Mouse (Mus musculus) intestine, postnatal 0 days (tissue): ENCODE results near the gene 1700017B05Rik. TPM values are rescaled to one million over a fixed set of nuclear protein-coding genes. Genes with fewer than 3 reads are reported as not detected.
A peak's percentile ranks its signal among the peaks of the same experiment; 100 is the strongest.
"Not testable (repeated sequence)": the region's sequence is repeated elsewhere in the genome, so short reads cannot be mapped to it uniquely, and the experiment has no call there.

Experiments used
- ATAC-seq: fragments of 200-750 bp; cut with Nextera tagmentation; 2 replicates; pipeline ENCODE4 v1.8.0; 2017; ENCODE audit warnings: mild to moderate bottlenecking, moderate TSS enrichment, moderate library complexity
- H3K27ac ChIP-seq: fragments of 300-500 bp; sonication (generic); 2 replicates; pipeline ENCODE4 v1.5.1; 2014; ENCODE audit warnings: mild to moderate bottlenecking, low read depth, low read length, moderate library complexity
- H3K27me3 ChIP-seq: fragments of 300-500 bp; sonication (generic); replicated peaks from 2 replicates; pipeline ENCODE4 v1.6.1; 2014; ENCODE audit warnings: low read length, mixed read lengths; ENCODE audit not compliant: control insufficient read depth, insufficient read depth
- H3K36me3 ChIP-seq: fragments of 300-500 bp; sonication (generic); 2 replicates; pipeline ENCODE4 v1.6.1; 2014; ENCODE audit warnings: mild to moderate bottlenecking, moderate library complexity; ENCODE audit not compliant: control insufficient read depth, insufficient read depth
- H3K4me1 ChIP-seq: fragments of 300-500 bp; sonication (generic); replicated peaks from 2 replicates; pipeline ENCODE4 v1.6.1; 2014; ENCODE audit warnings: antibody characterized with exemption, low read length, mixed read lengths; ENCODE audit not compliant: control insufficient read depth, insufficient read depth
- H3K4me2 ChIP-seq: fragments of 300-500 bp; sonication (generic); replicated peaks from 2 replicates; pipeline ENCODE4 v1.6.1; 2014; ENCODE audit warnings: low read depth, mild to moderate bottlenecking, moderate library complexity
- H3K4me3 ChIP-seq: fragments of 300-500 bp; sonication (generic); 2 replicates; pipeline ENCODE4 v1.5.1; 2014; ENCODE audit warnings: low read depth, low read length
- H3K9ac ChIP-seq: fragments of 300-500 bp; sonication (generic); 2 replicates; pipeline ENCODE4 v1.6.1; 2014; ENCODE audit warnings: mild to moderate bottlenecking, low read depth, low read length
- H3K9me3 ChIP-seq: fragments of 300-500 bp; sonication (generic); 2 replicates; pipeline ENCODE4 v1.6.1; 2016; ENCODE audit warnings: mixed run types; ENCODE audit not compliant: control insufficient read depth
- CTCF ChIP-seq: sonication (generic); IDR thresholded peaks from 2 replicates; pipeline ENCODE4 v1.5.1; 2016; ENCODE audit warnings: low read depth, mild to moderate bottlenecking, control low read depth, antibody characterized with exemption, moderate library complexity
- WGBS: fragments of 180-500 bp; shearing (Covaris S2); extraction: QIAGEN DNeasy Blood & Tissue Kit; methylation state at CpG from one replicate; pipeline ENCODE4 v1.1.7; 2014; 5-methylcytosine and 5-hydroxymethylcytosine counted together
- polyA plus RNA-seq: library from polyadenylated mRNA; unstranded; fragments of >200 nt; fragmentation: Nextera tagmentation; extraction: Ambion mirVana; gene quantifications from 2 replicates; pipeline ENCODE4 v1.2.1, GENCODE M21; 2015

The 1700017B05Rik gene
- polyA plus RNA-seq, 1 experiment from 2014 or later, result 12.8 TPM

DNA sequence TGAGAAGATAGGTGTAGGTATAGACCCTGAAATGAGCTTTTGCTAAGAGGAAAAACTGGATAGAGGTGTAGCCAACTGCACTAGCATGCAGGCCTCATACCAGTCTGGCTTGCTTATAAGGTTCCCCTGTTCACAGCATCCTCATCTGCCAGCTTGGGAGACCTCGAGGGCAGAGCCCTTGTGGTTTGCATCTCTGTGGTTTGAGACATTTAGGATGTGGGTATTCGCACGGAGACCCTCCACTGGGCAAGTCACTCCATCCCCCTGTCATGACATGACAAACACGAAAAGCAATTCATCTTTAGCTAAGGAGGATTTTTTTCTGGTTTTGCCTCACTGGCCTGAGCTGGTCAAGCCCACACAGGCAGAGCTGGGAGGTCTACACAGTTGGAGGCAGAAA lies 34.2 kb downstream of the 1700017B05Rik start:
- no peaks in the 10 kb centered on the region for H3K36me3 ChIP-seq
- H3K9me3 ChIP-seq, result no peaks in the 10 kb centered on the region
- H3K27me3 ChIP-seq, result no peaks in the 10 kb centered on the region
- no peaks in the 10 kb centered on the region for H3K4me1 ChIP-seq
- ATAC-seq, result no peak
- H3K27ac ChIP-seq, result no peak overlapping the region
- no peak for TF ChIP-seq CTCF
- 81% methylated on average over 4 of the region's 4 CpGs for WGBS
- no peak overlapping the region for H3K4me2 ChIP-seq
- H3K4me3 ChIP-seq, result no peak overlapping the region
- H3K9ac ChIP-seq, result no peak overlapping the region

DNA sequence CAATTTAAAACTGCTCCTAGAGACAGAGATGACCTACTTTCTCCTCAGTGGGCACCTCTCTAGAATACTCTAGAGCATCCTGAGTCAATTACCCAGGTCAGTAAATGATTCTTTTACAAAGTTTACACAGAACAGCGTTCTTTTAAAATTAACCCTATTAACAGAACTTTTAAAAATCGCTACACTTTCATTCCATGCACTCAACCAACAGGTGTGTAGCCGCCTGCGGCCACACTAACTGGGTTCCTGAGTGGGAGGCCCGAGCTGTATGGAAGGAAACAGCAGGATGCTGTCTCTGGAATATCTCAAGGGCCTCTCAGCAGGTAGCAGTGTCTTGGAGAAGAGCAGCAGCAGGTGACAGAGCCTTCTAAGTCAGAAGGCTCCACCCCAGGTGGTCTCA lies 35.2 kb downstream of the 1700017B05Rik start:
- H3K27me3 ChIP-seq, result no peaks in the 10 kb centered on the region
- H3K4me3 ChIP-seq, result no peak overlapping the region
- H3K4me1 ChIP-seq, result no peaks in the 10 kb centered on the region
- no peaks in the 10 kb centered on the region for H3K9me3 ChIP-seq
- H3K9ac ChIP-seq, result no peak overlapping the region
- H3K36me3 ChIP-seq, result no peaks in the 10 kb centered on the region
- H3K4me2 ChIP-seq, result no peak overlapping the region
- WGBS, result 71% methylated on average over 5 of the region's 5 CpGs
- no peak overlapping the region for H3K27ac ChIP-seq
- no peak for TF ChIP-seq CTCF
- no peak for ATAC-seq

DNA sequence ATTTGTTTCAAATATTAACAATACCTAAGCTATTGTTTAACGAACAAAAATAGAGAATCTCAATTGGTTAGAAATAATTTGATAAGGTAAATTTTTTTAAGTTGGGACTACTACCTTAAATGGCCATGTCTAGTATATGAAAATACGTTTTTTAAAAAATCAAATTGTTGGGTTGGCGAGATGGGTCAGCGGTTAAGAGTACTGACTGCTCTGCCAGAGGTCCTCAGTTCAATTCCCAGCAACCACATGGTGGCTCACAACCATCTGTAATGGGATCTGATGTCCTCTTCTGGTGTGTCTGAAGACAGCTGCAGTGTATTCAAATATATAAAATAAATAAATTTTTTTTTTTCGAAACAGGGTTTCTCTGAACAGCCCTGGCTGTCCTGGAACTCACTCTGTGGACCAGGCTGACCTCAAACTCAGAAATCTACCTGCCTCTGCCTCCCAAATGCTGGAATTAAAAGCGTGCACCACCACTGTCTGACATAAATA lies 35.7 kb downstream of the 1700017B05Rik start:
- H3K4me1 ChIP-seq, H3K36me3 ChIP-seq, H3K9me3 ChIP-seq, H3K27me3 ChIP-seq, H3K4me3 ChIP-seq, ATAC-seq, H3K27ac ChIP-seq, H3K4me2 ChIP-seq, H3K9ac ChIP-seq: not testable (repeated sequence)
- WGBS, result 90% methylated on average over 6 of the region's 6 CpGs

DNA sequence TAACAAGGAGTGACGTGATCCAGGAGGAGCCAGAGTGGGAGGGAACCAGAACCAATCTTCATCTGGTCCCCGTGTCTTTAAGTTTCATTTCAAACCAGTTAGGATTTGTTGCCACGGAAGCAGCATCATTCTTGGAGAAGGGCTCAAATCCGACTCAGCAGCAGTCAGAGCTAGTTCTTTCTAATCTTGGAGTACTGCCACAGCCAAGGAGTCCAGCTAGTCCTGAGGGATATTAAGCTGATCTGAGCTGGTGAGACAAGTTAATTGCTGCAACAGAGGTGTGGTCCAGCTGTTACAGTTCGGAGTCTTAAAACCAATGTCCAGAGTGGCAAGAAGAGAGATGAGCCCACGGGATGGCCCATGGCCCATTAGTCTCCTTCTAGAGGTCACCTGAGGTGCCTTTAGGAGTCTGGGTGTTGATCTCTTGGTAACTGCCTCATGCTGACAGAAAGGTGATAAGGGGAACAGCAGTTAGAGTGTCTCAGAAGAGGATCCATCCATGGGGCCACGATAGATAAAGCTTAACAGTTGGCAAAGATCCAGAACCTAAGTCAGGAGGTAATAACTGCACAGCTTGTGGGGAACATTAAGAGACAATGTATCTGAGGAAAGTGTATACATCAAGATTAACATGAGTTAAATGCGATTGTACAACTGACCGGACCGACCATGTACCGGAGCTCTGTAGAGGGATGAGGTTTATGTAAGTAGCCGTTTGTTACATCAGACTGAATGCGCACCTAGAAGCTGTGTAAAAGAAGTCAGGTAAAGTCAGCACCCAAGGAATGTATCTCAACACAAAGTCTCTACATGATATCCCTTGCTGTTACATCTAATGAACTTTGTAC lies 36.4 kb downstream of the 1700017B05Rik start:
- ATAC-seq, result no peak
- TF ChIP-seq CTCF, result no peak
- WGBS, result 66% methylated on average over 13 of the region's 13 CpGs
- no peaks in the 10 kb centered on the region for H3K36me3 ChIP-seq
- H3K27ac ChIP-seq, result no peak overlapping the region
- no peak overlapping the region for H3K4me2 ChIP-seq
- H3K27me3 ChIP-seq, result no peaks in the 10 kb centered on the region
- no peak overlapping the region for H3K9ac ChIP-seq
- H3K4me1 ChIP-seq, result no peaks in the 10 kb centered on the region
- H3K4me3 ChIP-seq, result no peak overlapping the region
- H3K9me3 ChIP-seq, result no peaks in the 10 kb centered on the region

DNA sequence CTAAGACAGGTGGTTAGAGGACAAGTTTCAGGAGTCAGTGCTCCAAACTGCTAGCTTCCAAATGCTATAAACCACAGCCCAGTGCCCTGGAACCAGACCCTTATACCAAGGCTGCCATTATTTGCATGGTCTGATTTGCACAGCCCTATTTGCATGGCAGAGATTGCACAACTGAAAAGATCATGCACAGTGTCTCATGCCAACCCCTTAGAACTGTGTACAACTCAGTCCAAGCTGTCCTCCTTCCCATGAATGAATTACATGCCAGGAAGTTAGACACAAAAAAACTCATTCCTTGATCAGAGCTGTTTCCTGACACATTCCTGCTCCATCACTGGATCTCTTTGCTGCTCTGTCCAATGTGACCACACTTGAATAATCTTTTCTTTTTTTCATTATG lies 39.1 kb downstream of the 1700017B05Rik start:
- no peak for TF ChIP-seq CTCF
- Histone ChIP-seq H3K36me3 (no peaks in the 10 kb centered on the region), H3K4me1 (no peaks in the 10 kb centered on the region), H3K27ac (no peak overlapping the region), H3K9ac (no peak overlapping the region), H3K9me3 (no peaks in the 10 kb centered on the region), H3K4me2 (no peak overlapping the region), H3K4me3 (no peak overlapping the region), H3K27me3 (no peaks in the 10 kb centered on the region)
- no peak for ATAC-seq

DNA sequence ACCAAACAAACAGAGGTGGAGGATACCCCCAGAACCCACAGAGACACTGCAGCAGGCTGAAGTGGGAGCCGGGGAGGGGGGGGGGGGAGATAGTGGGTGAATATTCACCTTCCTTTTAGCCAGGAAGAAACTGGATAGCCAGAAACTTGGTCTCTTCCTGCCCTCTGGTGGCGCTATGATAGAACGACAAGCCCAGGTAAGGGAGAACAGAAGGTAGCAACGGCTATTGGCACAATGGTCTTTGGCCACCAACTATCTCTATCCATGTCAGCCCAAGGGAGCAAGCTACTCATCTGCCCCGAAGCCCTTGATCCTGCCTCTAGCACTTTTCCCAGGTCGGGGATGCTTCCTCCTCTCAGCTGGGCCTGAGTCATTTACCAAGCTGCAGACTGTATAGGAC lies 42.1 kb downstream of the 1700017B05Rik start:
- no peak overlapping the region for H3K9ac ChIP-seq
- no peaks in the 10 kb centered on the region for H3K4me1 ChIP-seq
- no peak overlapping the region for H3K4me2 ChIP-seq
- H3K4me3 ChIP-seq, result no peak overlapping the region
- no peaks in the 10 kb centered on the region for H3K36me3 ChIP-seq
- no peaks in the 10 kb centered on the region for H3K27me3 ChIP-seq
- WGBS, result 11% methylated on average over 6 of the region's 6 CpGs
- ATAC-seq, result no peak
- no peaks in the 10 kb centered on the region for H3K9me3 ChIP-seq
- peak; percentile 83 for TF ChIP-seq CTCF
- no peak overlapping the region for H3K27ac ChIP-seq
